Mouse (Mus musculus): ENCODE results near the gene Tmeff2. TPM values are rescaled to one million over a fixed set of nuclear protein-coding genes. Genes with fewer than 3 reads are reported as not detected.

The Tmeff2 gene
- total RNA-seq, 2 experiments from 2014 or later = 7.4 to 9.2 TPM

GRCm38 (mm10) chr1:51107299-51107698, 206.9 kb downstream of the Tmeff2 start:
- DNase-seq = no peak

- no peak for DNase-seq
Observed at GRCm38 (mm10) chr1:51114721-51115120, 214.3 kb downstream of the Tmeff2 start.

- no peak for DNase-seq
Observed at GRCm38 (mm10) chr1:51115761-51116160, 215.3 kb downstream of the Tmeff2 start.

- DNase-seq = no peak
Observed at GRCm38 (mm10) chr1:51117830-51118229, 217.4 kb downstream of the Tmeff2 start.

- no peak for DNase-seq
Observed at GRCm38 (mm10) chr1:51125671-51126424, 225.4 kb downstream of the Tmeff2 start.

GRCm38 (mm10) chr1:51126425-51126765, 225.9 kb downstream of the Tmeff2 start:
- DNase-seq = no peak

GRCm38 (mm10) chr1:51136792-51137191, 236.3 kb downstream of the Tmeff2 start:
- no peak for DNase-seq

GRCm38 (mm10) chr1:51139605-51140004, 239.2 kb downstream of the Tmeff2 start:
- no peak for DNase-seq

GRCm38 (mm10) chr1:51141381-51141780, 240.9 kb downstream of the Tmeff2 start:
- DNase-seq = no peak

- no peak for DNase-seq
Observed at GRCm38 (mm10) chr1:51142729-51143128, 242.3 kb downstream of the Tmeff2 start.

- DNase-seq = no peak
Observed at GRCm38 (mm10) chr1:51145693-51146092, 245.2 kb downstream of the Tmeff2 start.

GRCm38 (mm10) chr1:51148481-51149137, 248.2 kb downstream of the Tmeff2 start:
- no peak for DNase-seq

GRCm38 (mm10) chr1:51149488-51149887, 249.0 kb downstream of the Tmeff2 start:
- no peak for DNase-seq

GRCm38 (mm10) chr1:51149890-51150289, 249.4 kb downstream of the Tmeff2 start:
- DNase-seq = no peak

- DNase-seq = no peak
Observed at GRCm38 (mm10) chr1:51152017-51152416, 251.6 kb downstream of the Tmeff2 start.

GRCm38 (mm10) chr1:51152856-51153255, 252.4 kb downstream of the Tmeff2 start:
- peak; percentile 18 for DNase-seq

GRCm38 (mm10) chr1:51184276-51184675, 283.8 kb downstream of the Tmeff2 start:
- DNase-seq = no peak

- DNase-seq = no peak
Observed at GRCm38 (mm10) chr1:51189008-51189407, 288.6 kb downstream of the Tmeff2 start.

- no peak for DNase-seq
Observed at GRCm38 (mm10) chr1:51191253-51191652, 290.8 kb downstream of the Tmeff2 start.

- DNase-seq = no peak
Observed at GRCm38 (mm10) chr1:51191872-51192613, 291.6 kb downstream of the Tmeff2 start.

- no peak for DNase-seq
Observed at GRCm38 (mm10) chr1:51199088-51199830, 298.8 kb downstream of the Tmeff2 start.

- no peak for DNase-seq
Observed at GRCm38 (mm10) chr1:51199954-51200353, 299.5 kb downstream of the Tmeff2 start.

Data from adrenal gland, postnatal 10 days (tissue).